Mouse (Mus musculus): ENCODE measurements around the gene Xkrx.
"Not testable (repeated sequence)": the region's sequence is repeated elsewhere in the genome, so short reads cannot be mapped to it uniquely, and the experiment has no call there.

DNA sequence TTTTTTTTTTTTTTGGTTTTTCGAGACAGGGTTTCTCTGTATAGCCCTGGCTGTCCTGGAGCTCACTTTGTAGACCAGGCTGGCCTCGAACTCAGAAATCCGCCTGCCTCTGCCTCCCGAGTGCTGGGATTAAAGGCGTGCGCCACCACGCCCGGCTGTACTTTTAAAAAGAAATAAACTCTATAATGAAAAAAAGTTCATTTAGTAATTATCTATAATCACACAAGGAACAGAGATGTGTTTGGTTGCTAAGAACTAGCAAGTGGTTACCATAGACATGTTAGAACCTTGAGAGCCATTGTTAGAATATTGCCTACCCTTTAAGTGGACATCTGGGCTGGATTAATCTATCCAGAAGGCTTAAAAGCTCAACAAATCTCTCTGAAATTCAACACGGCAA is 25.3 kb upstream of the Xkrx start, which contains the start of gene Arl13a:
- TF ChIP-seq POLR2A (IDR thresholded peaks at IDR 0.05; ENCODE audit: extremely low read depth, insufficient read depth, low read length); CTCF (IDR thresholded peaks at IDR 0.05; ENCODE audit: low read depth, low read length): not testable (repeated sequence)

Measured in liver, adult 2 months (tissue).